Mouse (Mus musculus) myocyte (in vitro differentiated cells): ENCODE measurements at regions not wholly inside any gene's neighbourhood (a gene's known extent, or its start where the extent isn't known, plus 50 kb on each side); places are given as distances from the start of the nearest gene placed in this dataset.

Experiments
- CEBPB ChIP-seq: IDR thresholded peaks from 2 replicates; pipeline ENCODE4 v1.6.1; 2011; ENCODE audit warnings: mild to moderate bottlenecking, moderate library complexity; ENCODE audit not compliant: poor library complexity, insufficient read depth, severe bottlenecking
- E2F4 ChIP-seq: IDR thresholded peaks from one replicate; pipeline ENCODE4 v1.6.1; 2011; ENCODE audit warnings: mild to moderate bottlenecking, control low read depth, moderate library complexity; ENCODE audit not compliant: insufficient read depth
- MAX ChIP-seq: IDR thresholded peaks from one replicate; pipeline ENCODE4 v1.6.1; 2011; ENCODE audit warnings: low read depth, mild to moderate bottlenecking, control low read depth
- MYOG ChIP-seq, 3 experiments: IDR thresholded peaks; one replicate each; pipeline ENCODE4 v1.6.1; 2011; ENCODE audit warnings: control low read depth in 2 of 3, low read depth in 2 of 3, mild to moderate bottlenecking in 2 of 3; ENCODE audit not compliant: insufficient read length in 2 of 3, control insufficient read depth in 1 of 3, insufficient read depth in 1 of 3
- POLR2A ChIP-seq: IDR thresholded peaks from one replicate; pipeline ENCODE4 v1.6.1; 2011; ENCODE audit warnings: low read depth, mild to moderate bottlenecking, control low read depth, moderate library complexity; ENCODE audit not compliant: insufficient read length
- POLR2AphosphoS2 ChIP-seq: IDR thresholded peaks from one replicate; pipeline ENCODE4 v1.6.1; 2011; ENCODE audit warnings: low read depth, control low read depth; ENCODE audit not compliant: insufficient read length
- REST ChIP-seq: IDR thresholded peaks from one replicate; pipeline ENCODE4 v1.6.1; 2011; ENCODE audit warnings: mild to moderate bottlenecking, control low read depth, moderate library complexity; ENCODE audit not compliant: insufficient read depth, insufficient read length
- SRF ChIP-seq: IDR thresholded peaks from one replicate; pipeline ENCODE4 v1.6.1; 2011; ENCODE audit warnings: low read depth; ENCODE audit not compliant: control insufficient read depth, insufficient read length
- USF1 ChIP-seq: IDR thresholded peaks from one replicate; pipeline ENCODE4 v1.6.1; 2011; ENCODE audit warnings: low read depth, mild to moderate bottlenecking, control low read depth, moderate library complexity

DNA sequence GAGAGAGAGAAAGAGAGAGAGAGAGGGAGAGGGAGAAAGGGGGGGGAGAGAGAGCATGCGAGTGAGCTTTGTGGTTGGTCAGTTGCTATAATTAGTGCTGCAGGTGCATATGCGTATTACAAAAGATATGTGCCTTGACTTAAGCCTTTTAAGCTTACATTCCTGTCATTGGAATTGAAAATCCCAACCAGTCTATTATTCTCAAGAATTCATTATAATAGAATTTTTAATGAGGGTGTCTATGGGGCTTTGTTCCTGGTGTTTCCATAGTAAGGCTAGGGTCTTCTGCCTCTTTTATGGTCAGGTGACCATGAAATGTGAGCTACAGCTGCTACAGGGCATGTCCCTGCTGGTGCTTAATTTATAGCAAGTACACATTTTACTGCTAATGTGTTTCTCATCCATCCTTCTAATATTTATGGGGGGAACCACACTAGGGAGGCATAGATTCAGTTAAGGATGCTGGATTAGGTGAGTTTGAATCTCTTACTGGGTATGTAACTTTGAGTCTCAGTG is 102.0 kb downstream of the Naa11 start:
- TF ChIP-seq USF1: peak; percentile 16
- TF ChIP-seq SRF: no peak
- TF ChIP-seq MYOG (IDR thresholded peaks at IDR 0.05; ENCODE audit: control insufficient read depth in 1 of 3, insufficient read depth in 1 of 3, insufficient read length in 2 of 3, low read depth in 2 of 3): no peak
- no peak for TF ChIP-seq REST
- no peak for TF ChIP-seq CEBPB
- no peak for TF ChIP-seq POLR2A
- TF ChIP-seq POLR2AphosphoS2: no peak
- TF ChIP-seq E2F4: no peak
- no peak for TF ChIP-seq MAX
